Mouse (Mus musculus) embryonic fibroblast, embryonic 13.5 days (primary cell): ENCODE data around the gene Rad17.

Source experiments
- CTCF ChIP-seq: IDR thresholded peaks from 2 replicates; pipeline ENCODE4 v1.5.1; 2011; ENCODE audit warnings: mild to moderate bottlenecking, control low read depth, low read length, moderate library complexity, borderline replicate concordance; ENCODE audit not compliant: insufficient read depth
- POLR2A ChIP-seq: IDR thresholded peaks from 2 replicates; pipeline ENCODE4 v1.6.1; 2011; ENCODE audit warnings: low read depth, mild to moderate bottlenecking, control low read depth, low read length, moderate library complexity

DNA sequence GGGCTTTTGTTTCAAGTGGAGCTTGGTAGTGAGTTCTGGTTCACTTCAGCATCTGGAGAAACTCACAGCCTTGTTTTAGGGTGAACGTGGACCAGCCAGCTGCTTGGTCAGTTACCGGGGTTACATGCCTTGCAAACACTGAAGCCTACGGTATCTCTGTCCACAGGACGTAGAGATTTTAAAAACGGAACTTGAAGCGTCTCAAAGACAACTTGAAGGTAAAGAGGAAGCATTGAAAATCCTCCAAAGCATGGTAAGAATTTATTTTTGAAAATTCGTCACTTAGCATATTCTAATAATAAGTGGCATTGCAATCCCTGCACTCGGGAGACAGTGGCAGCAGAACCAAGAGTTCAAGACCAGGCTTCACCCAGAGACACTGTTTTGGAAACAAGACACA lies 30.8 kb upstream of the Rad17 start:
- TF ChIP-seq CTCF (no peak), POLR2A (no peak)
